Mouse (Mus musculus): ENCODE results near the gene Ncor2.

Ncor2 gene

GRCm38 (mm10) chr5:125148686-125149085 is 30.3 kb downstream of the Ncor2 start:
- in situ Hi-C loops (cut with MseI, MboI) = no loop called here

DNA sequence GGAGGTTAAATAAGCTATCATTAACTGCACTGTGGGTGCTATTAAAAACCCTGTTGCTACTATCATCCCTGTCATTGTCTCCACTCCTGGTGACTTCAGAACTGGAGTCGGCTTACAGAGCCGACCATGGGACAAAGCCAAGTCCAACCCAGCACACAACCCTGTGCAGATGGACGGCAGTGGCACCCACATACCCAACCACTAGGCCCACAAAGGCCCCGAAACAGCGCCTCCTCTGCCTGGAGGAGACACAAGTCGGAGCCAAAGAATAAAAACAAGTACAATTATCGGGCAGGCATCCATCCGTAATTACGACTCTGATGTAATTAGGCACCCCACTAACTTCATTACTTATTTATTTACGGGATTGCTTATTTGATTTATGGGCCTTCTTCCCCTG is 30.8 kb downstream of the Ncor2 start:
- in situ Hi-C loops (cut with MseI, MboI) = no loop called here

DNA sequence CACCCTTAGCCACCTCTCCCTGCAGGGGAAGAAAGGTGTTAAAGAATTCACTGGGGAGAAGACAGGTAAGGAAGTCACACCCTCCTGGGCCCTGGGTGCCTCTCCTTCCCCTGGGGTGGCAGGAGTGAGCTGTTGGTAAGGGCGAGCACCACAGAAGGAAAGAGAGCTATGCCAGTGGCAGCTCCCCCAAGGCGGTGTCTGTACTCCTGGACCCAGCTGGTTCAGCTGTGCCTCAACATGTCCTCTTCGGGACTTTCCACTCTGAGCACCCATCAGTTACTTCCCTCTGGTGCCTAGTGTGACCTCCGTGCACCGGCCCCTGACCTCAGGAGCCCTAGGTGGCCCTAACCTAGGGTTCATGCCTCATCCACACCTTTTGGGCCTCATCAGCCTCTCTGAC is 31.9 kb downstream of the Ncor2 start:
- in situ Hi-C loops (cut with MseI, MboI) = no loop called here

GRCm38 (mm10) chr5:125143114-125143872 is 35.7 kb downstream of the Ncor2 start:
- in situ Hi-C loops (cut with MseI, MboI) = no loop called here

- in situ Hi-C loops (cut with MseI, MboI) = no loop called here
Measured at GRCm38 (mm10) chr5:125141916-125142315, 37.1 kb downstream of the Ncor2 start.

GRCm38 (mm10) chr5:125141525-125141880 is 37.5 kb downstream of the Ncor2 start:
- in situ Hi-C loops (cut with MseI, MboI) = no loop called here

DNA sequence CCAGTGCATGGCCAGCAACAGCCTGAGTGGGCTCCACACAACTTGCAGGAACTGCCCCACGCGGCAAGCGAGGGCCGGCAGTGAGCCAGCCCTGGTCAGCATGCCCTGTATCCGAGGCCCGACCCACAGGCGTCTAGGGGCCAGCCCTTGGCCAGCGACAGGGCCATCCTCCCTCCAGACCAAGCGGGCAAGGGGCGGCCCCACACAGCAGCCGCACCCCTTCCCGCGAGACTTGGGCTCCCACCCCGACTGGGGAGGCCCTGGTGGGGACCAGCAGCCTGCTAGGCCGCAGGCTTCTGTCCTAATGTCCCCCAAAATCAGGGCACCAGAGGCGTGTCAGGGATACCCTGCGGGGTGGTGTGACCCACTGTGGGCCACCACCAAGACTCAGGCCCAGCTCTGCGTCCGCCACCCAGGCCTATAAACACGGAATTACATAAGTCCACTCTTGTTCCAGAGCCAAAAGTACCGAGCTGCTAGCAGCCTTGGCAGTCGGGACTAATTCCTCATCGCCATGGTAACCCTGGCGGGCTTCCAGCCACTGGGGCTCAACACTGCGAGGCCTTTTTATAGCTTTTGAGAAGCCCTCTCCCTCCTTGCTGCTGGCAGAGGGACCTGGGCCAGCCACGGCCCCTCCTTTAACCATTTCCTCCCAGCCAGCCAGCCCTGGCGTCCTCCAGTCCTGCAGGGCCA is 38.0 kb downstream of the Ncor2 start:
- in situ Hi-C loops (cut with MseI, MboI) = no loop called here

DNA sequence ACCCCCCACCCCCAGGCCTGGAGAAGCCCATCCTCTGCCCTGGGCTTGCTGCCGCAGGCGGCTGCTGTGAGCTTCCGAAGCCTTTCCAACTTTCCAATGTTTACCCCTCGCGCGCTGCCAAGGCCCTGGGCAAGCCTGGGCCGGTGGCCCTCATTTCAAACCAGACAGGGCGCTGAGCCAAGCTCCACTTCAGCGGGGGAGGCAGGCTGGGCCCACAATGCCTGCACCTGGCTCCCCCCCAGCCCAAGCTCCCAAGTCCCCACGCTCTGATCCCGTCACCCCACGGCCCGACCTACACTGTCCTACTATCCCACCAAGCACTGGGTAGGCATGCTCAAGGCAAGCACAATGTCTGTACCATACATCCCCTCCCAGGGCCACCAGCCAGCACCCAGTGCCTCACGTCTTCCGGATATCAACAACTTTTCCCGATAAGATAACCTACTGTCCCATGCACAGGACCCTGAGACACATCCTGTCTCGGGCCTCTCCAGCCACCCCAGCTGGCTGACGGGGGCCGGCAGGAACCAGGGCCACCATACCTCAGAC is 38.8 kb downstream of the Ncor2 start:
- in situ Hi-C loops (cut with MseI, MboI) = no loop called here

GRCm38 (mm10) chr5:125139669-125140068 is 39.4 kb downstream of the Ncor2 start:
- in situ Hi-C loops (cut with MseI, MboI) = no loop called here

DNA sequence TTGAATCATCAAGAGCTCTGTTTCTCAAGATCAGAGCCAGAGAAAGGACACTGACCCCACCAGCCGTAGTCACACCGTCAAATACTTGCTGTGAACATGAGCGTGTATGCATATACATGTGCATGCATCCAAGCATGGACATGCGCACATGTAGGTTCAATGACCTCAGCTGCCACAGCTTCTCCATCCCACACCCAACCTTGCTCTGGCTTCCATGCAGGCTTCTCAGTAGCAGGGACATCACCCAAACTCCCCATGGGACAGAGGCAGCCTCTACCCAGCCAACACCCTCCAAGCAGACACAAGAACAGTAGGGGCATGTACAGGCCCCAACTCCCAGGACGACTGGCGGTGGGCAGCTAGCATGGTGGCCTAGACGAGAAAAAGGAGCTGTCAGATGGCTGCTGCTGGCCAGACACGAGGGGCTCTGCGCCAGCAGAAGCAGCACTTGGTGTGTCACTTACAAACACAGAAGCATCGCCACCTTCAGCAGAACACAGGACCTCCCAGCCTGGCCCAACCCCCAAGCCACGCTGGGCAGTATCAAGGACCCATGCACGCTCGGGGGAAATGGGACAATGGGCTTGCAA is 40.1 kb downstream of the Ncor2 start:
- in situ Hi-C loops (cut with MseI, MboI) = no loop called here

DNA sequence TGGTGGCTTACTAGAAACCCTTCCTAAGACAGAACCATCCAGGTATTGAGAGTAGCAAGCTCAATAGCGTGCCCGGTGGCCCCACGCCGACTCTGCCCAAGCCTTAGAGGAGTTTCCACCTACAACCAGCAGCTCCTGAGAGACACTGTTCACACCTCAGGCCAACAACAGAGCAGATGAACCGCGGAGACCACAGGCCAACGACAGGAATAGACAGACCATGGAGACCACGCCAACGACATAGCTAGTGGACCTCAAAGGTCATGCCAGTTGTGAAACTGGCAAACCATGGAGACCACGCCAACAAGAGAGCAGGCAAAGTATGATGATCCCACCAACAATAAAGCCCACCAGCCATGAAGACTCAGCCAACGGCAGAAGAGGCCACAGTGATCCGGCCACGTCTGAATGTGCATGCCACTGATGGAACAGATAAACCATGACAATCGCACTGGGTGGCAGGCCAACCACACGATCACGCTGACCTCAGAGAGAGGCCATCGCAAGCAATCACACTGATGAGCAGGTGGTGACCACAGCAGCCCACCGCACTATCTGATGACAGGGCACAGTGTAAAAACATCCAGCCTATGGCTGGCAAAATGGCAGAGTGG is 41.2 kb downstream of the Ncor2 start:
- in situ Hi-C loops (cut with MseI, MboI) = no loop called here

- in situ Hi-C loops (cut with MseI, MboI) = no loop called here
Measured at GRCm38 (mm10) chr5:125136996-125137671, 41.9 kb downstream of the Ncor2 start.

DNA sequence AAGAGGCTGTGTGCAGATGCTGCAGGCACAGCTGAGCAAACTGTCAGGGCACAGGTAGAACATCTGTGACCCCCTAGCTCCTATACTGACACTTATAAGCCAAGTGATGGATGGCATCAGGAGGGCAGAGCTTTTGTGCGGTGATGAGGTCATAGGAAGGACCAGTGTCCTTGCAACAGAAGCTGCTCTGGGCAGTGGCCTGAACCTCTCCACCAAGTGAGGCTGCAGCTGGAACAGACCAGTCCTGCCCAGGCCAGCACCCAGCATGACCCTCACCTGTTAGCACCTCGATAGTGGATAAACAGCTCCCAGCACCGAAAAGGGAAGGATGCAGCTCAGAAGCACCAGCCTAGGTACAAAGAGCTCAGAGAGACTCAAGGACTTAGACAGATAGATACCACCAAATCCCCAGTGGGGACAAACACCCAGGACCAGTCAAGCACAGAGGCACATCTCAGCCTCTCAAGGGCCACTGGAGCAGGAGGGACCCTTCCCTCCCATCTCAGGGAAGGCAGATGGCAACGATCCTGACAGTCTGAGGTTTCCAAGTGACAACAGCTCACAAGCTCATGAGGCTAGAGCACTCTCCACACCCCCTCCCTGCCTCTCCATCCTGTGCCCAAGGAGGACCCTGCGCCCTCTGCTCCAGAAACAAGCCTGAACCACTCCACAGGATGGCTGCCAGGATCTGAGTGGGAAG is 42.6 kb downstream of the Ncor2 start:
- in situ Hi-C loops (cut with MseI, MboI) = no loop called here

DNA sequence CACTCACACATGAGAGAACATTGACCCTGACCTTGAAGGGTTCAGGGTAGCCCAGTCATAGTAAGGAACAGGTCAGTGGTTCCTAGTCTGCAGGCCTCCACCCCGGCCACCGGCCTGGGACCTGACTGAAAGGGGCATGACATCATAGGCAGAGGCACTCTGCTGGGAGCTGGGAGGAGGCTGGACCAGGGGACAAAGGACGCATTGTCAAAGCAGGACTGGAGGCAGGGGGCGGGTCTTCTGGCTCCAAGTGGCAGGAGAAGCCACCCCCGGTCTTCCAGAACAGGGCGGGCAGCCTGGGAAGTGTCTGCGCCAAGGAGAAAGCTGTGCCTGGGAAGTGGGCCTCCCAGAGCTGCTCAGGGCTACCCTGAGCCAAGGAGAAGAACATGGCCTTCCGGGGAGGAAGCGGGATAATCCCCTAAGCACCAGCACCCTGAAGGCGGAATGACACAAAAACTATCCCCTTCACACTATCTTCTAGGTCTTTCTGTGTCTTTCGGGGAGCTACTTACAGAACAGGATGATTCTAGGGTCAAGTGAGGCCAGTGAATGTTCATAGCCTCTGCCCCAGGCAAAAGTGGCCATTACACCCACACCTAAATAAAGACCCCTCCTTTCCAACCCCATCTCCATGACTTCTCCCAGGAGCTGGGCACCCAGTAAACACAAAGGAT is 44.1 kb downstream of the Ncor2 start:
- in situ Hi-C loops (cut with MseI, MboI) = no loop called here

DNA sequence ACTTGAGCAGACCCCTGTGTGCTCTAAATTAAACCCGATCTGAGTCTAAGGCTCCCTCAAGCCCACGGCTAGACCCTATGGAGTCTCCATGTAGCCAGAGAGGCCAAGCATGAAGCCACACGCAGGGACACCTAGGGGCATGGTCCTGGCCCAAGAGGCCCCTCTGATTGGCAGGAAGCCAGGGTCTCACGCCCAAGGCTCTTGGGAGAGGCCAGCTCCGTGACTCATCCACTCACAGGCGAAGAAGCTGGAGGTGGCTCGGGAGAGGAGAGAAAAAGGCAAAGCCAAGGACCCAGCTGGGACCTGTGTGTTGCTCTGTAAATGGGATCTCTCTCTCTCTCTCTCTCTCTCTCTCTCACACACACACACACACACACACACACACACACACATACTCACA is 44.6 kb downstream of the Ncor2 start:
- in situ Hi-C loops (cut with MseI, MboI) = no loop called here

DNA sequence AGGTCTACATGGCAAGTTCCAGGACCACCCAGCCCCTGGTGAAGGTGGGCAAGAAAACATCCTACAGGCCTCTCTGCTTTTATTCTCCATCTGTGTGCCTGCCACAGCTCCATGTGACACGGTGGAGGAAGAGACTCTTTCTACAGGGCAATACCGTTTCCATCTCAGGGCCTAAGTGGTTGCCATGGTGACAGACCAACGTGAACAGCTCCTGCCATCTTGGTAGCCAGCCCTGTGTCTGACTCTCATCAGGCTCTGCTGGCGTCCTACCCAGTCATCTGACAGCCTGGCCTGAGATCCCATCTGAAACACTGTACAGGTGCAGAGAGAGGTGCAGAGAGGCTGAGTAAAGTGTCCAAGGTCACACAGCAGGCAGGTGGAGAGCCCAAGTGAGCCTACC is 45.4 kb downstream of the Ncor2 start:
- in situ Hi-C loops (cut with MseI, MboI) = no loop called here

DNA sequence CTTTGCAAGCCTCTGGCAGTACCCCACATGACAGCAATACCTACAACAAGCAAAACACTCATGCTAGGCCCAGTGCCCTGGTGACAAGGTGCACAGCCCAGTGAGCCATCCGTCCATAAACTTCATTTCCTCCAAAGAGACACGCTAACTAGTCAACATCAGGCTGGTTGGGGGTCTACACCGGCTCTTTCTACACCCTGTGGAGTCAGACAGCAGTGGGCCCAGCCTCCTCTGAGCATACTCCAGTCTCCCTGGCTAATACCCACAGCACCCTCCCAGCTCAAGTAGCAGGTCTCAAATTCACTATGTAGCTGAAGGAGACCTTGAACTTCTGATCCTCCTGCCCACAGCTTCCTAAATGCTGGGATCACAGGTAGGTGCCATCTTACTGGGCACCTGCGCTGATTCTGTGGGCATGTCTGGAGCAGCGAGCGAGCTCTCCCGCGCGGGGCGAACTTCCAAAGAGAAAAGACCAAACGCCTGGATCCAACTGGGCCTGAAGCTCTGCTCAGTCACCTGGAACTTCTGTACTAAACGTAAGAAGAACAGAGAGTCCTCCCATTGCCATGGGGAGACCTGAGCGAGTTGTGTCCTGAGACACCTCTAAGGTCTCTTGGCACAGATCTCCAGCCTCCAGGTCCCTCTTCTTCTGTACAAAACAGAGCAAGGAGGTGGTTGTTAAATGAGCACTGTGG is 46.3 kb downstream of the Ncor2 start:
- in situ Hi-C loops (cut with MseI, MboI) = no loop called here

DNA sequence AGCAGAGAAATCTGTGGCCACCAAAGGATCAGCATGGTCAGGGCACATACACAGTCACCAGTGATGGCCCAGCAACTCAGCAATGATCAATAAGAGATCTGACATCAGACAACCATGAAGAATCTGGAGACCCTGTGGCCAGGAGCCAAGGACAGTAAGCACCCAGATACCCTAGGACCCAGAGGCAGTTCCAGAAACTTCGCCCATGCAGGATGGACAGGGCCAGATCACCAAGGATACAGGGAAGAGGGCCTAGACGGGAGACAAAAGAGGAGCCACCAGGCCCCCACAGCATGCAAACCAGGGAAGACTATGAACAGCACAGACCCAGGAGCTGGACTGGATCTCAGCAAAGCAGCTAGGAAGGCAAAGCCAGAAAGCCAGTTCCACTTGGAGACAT is 47.0 kb downstream of the Ncor2 start:
- in situ Hi-C loops (cut with MseI, MboI) = no loop called here

DNA sequence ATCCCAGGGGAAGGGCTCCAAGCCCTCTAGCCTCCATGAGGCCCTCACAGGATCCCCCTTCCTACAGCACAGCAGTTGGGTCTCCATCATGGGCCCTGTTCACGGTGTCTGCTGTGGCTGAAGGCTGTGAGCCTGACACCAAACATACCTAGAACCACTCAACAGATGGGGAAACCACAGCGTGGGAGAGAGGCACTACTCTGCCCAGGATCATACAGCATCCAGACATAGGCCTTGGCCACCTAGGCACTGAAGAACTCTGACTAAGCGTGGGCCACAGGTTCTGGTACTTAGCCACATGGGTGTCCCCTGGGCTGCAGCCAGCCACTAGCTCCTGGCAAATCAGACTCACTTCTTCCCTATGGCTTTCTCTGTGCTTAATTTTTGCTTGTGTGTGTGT is 48.6 kb downstream of the Ncor2 start:
- in situ Hi-C loops (cut with MseI, MboI) = no loop called here

- in situ Hi-C loops (cut with MseI, MboI) = no loop called here
Measured at GRCm38 (mm10) chr5:125128939-125129385, 50.1 kb downstream of the Ncor2 start.

Data from mouse trophoblast stem cell (cell line).